Mouse (Mus musculus) limb, embryonic 13.5 days (tissue): ENCODE results near the gene 9530077C05Rik. TPM values are rescaled to one million over a fixed set of nuclear protein-coding genes. Genes with fewer than 3 reads are reported as not detected.

Experiments
- ATAC-seq: fragments of 200-750 bp; cut with Nextera tagmentation; 2 replicates; pipeline ENCODE4 v1.8.0; 2017; ENCODE audit warnings: low read depth, moderate number of reproducible peaks, moderate TSS enrichment; ENCODE audit not compliant: low FRiP score
- H3K27ac ChIP-seq: fragments of 300-500 bp; sonication (generic); 2 replicates; pipeline ENCODE4 v1.5.1; 2015; ENCODE audit warnings: inconsistent platforms, mild to moderate bottlenecking, moderate library complexity
- H3K27me3 ChIP-seq: fragments of 300-500 bp; sonication (generic); 2 replicates; pipeline ENCODE4 v1.6.1; 2015; ENCODE audit warnings: mild to moderate bottlenecking, inconsistent platforms
- H3K36me3 ChIP-seq: fragments of 300-500 bp; sonication (generic); 2 replicates; pipeline ENCODE4 v1.6.1; 2015; ENCODE audit warnings: inconsistent platforms, mild to moderate bottlenecking, moderate library complexity
- H3K4me1 ChIP-seq: fragments of 300-500 bp; sonication (generic); 2 replicates; pipeline ENCODE4 v1.6.1; 2015; ENCODE audit warnings: inconsistent platforms
- H3K4me2 ChIP-seq: fragments of 300-500 bp; sonication (generic); replicated peaks from 2 replicates; pipeline ENCODE4 v1.6.1; 2015; ENCODE audit warnings: inconsistent platforms, mild to moderate bottlenecking, moderate library complexity
- H3K4me3 ChIP-seq: fragments of 300-500 bp; sonication (generic); 2 replicates; pipeline ENCODE4 v1.5.1; 2015; ENCODE audit warnings: moderate library complexity, mild to moderate bottlenecking, inconsistent platforms
- H3K9ac ChIP-seq: fragments of 300-500 bp; sonication (generic); 2 replicates; pipeline ENCODE4 v1.6.1; 2015; ENCODE audit warnings: mild to moderate bottlenecking, inconsistent platforms
- H3K9me3 ChIP-seq: fragments of 300-500 bp; sonication (generic); 2 replicates; pipeline ENCODE4 v1.6.1; 2016; ENCODE audit warnings: inconsistent platforms
- WGBS: fragments of 180-500 bp; shearing (Covaris S2); methylation state at CpG from one replicate; pipeline ENCODE4 v1.1.7; 2015; 5-methylcytosine and 5-hydroxymethylcytosine counted together
- polyA plus RNA-seq: library from polyadenylated mRNA; unstranded; fragments of >200 nt; fragmentation: Nextera tagmentation; extraction: Ambion mirVana; gene quantifications from 2 replicates; pipeline ENCODE4 v1.2.1, GENCODE M21; 2015

9530077C05Rik gene
- polyA plus RNA-seq, 1 experiment from 2014 or later, result 5.8 TPM

DNA sequence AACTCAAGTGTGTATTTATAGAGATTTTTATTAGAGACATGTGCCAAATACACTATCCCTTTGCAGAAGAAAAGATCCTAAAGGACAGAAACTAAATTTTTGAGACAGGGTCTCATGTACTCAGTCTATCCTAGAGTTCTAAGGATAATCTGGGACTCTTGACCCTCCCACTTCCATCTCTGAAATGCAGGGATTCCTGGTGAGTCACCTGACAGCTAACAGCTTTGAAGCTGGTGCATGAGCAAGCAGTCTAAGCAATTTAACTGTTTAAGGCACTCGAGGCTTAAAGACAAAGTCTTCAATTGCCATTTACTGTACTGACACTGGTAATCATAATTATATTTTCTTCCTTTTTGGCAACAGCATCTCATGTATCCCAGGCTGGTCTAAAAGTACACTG, 11.2 kb downstream of the 9530077C05Rik start:
- Histone ChIP-seq H3K9me3 (no peaks in the 10 kb centered on the region), H3K4me3 (no peak overlapping the region), H3K27ac (no peak overlapping the region), H3K4me2 (no peak overlapping the region), H3K9ac (no peak overlapping the region), H3K36me3 (no peaks in the 10 kb centered on the region), H3K27me3 (no peaks in the 10 kb centered on the region), H3K4me1 (no peaks in the 10 kb centered on the region)
- ATAC-seq, result no peak
- WGBS, result 42% methylated on average over 1 of the region's 1 CpGs

DNA sequence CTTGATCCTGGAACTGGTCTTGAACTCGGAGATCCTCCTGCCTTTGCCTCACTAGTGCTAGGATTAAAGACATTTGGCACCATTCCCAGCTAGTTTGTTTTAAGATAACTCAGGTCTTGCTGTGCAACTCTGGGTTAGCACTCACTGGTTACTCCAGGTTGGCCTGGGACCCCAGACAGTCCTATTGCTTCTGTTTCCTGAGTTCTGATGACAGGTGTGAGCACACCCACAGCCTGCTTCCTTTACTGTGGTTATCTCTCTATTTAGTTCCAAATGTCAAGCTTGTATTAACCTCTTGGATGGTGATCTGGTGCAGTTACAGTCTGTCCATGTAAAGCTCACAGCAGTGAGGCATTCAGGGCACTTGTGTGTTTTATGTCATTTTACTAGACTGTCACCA, 12.2 kb downstream of the 9530077C05Rik start:
- Histone ChIP-seq H3K4me3 (no peak overlapping the region), H3K27ac (no peak overlapping the region), H3K27me3 (no peaks in the 10 kb centered on the region), H3K9me3 (no peaks in the 10 kb centered on the region), H3K4me2 (no peak overlapping the region), H3K4me1 (peaks cover 9% of the 10 kb centered on the region), H3K36me3 (no peaks in the 10 kb centered on the region), H3K9ac (no peak overlapping the region)
- no peak for ATAC-seq
- 68% methylated on average over 1 of the region's 1 CpGs for WGBS

DNA sequence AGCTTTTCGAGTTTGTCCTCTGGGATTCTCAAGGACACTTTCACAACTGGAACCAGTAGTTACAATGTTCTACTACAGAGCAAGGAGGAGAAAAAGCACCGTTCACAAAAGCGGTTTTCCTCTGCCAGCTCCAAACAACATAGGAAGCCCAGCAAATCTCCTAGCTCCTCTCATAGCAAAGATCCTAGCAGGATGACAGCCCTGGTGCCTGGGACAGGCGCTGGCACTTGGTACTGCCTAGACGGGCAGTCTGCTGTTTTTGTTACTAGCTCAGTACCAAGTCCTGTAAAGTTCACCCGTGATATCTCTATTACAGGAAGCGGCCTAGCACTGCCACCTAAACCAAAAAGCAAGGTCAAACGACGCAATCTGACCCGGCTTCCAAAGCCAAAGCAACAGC, 12.9 kb downstream of the 9530077C05Rik start:
- Histone ChIP-seq H3K4me1 (peaks cover 16% of the 10 kb centered on the region), H3K36me3 (no peaks in the 10 kb centered on the region), H3K4me2 (no peak overlapping the region), H3K9me3 (no peaks in the 10 kb centered on the region), H3K4me3 (no peak overlapping the region), H3K27me3 (no peaks in the 10 kb centered on the region), H3K27ac (no peak overlapping the region), H3K9ac (no peak overlapping the region)
- no peak for ATAC-seq
- 72% methylated on average over 10 of the region's 10 CpGs for WGBS

DNA sequence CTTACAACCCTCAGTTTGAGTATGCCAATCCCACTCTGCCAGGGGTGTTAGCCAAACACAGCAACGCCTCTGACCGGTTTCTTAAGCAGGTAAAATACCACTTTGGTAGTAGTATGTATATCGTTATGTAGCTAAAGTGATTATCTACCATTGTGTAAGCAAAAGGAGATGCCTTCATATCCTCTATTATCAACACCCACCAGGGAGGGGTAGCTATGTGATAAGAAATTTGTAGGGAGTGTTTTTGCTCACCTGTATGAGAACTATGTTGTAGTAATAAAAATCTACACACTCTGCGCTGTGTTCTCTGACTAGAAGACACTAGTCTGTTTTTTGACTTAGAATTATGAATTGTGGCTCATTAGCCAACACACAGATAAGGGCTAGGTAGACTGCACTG, 13.4 kb downstream of the 9530077C05Rik start:
- no peak overlapping the region for H3K4me2 ChIP-seq
- H3K27me3 ChIP-seq, result no peaks in the 10 kb centered on the region
- no peak overlapping the region for H3K27ac ChIP-seq
- H3K9ac ChIP-seq, result no peak overlapping the region
- H3K4me1 ChIP-seq, result peaks cover 21% of the 10 kb centered on the region
- no peaks in the 10 kb centered on the region for H3K36me3 ChIP-seq
- no peaks in the 10 kb centered on the region for H3K9me3 ChIP-seq
- 93% methylated on average over 4 of the region's 4 CpGs for WGBS
- no peak overlapping the region for H3K4me3 ChIP-seq
- no peak for ATAC-seq

DNA sequence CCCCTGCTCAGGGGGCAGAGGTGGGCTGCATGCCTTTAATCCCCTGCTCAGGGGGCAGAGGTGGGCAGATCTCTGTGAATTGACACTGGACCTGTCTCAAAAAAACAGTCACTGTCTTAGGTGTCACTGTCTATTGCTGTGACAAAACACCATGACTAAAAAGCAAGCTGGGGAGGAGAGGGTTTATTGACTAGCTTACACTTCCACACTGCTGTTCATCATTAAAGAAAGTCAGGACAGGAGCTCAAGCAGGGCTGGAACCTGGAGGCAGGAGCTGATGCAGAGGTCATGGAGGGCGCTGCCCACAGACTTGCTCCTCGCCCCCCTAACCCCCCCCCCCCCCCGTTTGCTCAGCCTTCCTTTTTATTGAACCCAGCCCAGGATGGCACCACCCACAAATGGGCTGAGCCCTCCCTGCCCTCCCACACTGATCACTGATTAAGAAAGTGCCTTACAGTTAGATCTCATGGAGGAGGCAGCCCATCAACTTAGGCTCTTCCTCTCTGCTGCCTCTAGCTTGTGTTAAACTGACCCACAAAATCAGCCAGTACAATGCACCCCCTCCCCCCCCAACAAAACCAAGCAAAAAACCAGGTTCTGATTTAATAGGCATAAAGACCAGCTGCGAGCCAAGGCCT, 16.8 kb downstream of the 9530077C05Rik start:
- Histone ChIP-seq H3K36me3 (no peaks in the 10 kb centered on the region; the same call in 1 of the 2 replicates), H3K9me3 (no peaks in the 10 kb centered on the region), H3K27ac (no peak overlapping the region), H3K4me3 (no peak overlapping the region), H3K4me1 (peaks cover 35% of the 10 kb centered on the region), H3K27me3 (peaks cover 2% of the 10 kb centered on the region; the same call in 1 of the 2 replicates), H3K9ac (no peak overlapping the region), H3K4me2 (no peak overlapping the region)
- 16% methylated on average over 4 of the region's 4 CpGs for WGBS
- peak; percentile 49; the same call in 1 of the 2 replicates for ATAC-seq

DNA sequence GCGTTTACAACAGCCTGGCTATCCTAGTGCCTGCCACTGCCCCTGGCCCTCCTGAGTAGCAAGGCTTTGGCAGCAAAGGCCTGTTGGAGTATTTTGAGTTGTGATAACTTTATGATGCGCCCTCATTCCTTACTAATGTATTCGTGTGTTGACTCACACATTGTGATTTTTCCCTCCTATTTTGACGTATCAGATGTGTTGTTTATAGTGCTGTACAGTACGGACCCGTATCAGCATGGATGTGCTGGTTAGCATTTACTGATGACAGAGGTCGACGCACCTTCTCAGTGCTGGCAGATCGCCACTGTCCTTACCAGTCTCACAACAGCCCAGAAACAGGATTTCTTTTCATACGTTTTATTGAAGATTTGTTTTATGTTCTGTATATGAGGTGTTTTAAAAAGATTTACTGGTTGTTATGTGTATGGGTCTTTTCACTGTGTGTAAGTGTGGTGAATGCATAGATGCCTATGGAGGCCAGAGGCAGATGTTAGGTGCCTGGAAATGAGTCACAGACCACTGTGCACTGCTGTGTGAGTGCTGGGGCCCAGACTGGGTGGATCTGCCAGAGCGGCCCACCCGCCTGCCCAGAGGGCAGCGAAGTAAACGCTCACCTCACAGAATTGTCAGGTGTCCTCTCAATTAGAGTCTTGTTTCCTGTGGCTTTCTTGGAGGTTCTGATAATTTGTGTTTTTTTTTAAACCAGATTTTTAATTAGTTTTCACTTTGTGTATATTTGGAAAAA, 17.5 kb downstream of the 9530077C05Rik start:
- ATAC-seq, result peak; percentile 55; the same call in 1 of the 2 replicates
- peaks cover 35% of the 10 kb centered on the region for H3K4me1 ChIP-seq
- H3K27ac ChIP-seq, result no peak overlapping the region
- H3K4me2 ChIP-seq, result no peak overlapping the region
- H3K4me3 ChIP-seq, result no peak overlapping the region
- H3K9ac ChIP-seq, result no peak overlapping the region
- 45% methylated on average over 14 of the region's 14 CpGs for WGBS
- H3K9me3 ChIP-seq, result no peaks in the 10 kb centered on the region
- H3K36me3 ChIP-seq, result no peaks in the 10 kb centered on the region; the same call in 1 of the 2 replicates
- H3K27me3 ChIP-seq, result peaks cover 2% of the 10 kb centered on the region; the same call in 1 of the 2 replicates

DNA sequence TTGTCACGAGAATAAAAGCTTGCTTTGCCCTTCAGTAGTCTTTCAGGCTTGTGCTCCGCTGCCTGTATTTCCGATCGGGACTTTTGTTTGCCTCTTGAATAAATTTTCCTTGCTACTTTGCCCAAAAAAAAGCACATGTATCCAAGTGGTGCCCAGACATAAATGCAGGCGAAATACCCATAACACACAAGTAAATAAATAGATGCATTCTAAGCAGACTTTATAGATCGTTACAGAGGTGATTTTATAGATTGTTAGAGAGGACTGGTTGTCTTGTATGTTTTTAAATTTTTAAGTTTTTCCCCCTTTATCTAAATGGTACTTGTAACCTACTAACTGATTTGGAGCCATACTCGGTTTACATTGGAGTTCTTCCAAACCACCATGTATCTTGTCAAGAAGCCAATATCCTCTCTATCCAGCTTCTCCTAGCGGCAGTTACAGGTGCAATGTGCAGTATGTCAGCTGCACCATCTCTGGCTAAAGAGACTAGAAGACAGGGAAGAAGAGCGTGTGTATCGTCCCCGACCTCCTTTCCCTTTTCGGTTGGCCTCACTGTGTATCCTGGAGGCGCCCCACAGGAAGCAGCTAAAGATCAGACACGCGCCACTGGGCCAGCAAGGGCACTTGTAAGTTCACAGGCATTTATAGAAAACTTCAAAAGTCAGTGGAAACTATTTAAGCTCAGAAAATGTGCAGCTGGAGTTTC, 18.4 kb downstream of the 9530077C05Rik start:
- no peak overlapping the region for H3K9ac ChIP-seq
- H3K27me3 ChIP-seq, result peaks cover 2% of the 10 kb centered on the region; the same call in 1 of the 2 replicates
- H3K36me3 ChIP-seq, result no peaks in the 10 kb centered on the region; the same call in 1 of the 2 replicates
- H3K27ac ChIP-seq, result 0 out of 2 replicates have a peak overlapping the region, but pooled peaks have one; percentile 44
- peaks cover 35% of the 10 kb centered on the region for H3K4me1 ChIP-seq
- WGBS, result 44% methylated on average over 15 of the region's 15 CpGs
- no peak; the same call in 1 of the 2 replicates for ATAC-seq
- peak overlapping the region; percentile 12; the same call in 1 of the 2 replicates for H3K4me3 ChIP-seq
- H3K4me2 ChIP-seq, result peak overlapping the region; percentile 42
- no peaks in the 10 kb centered on the region for H3K9me3 ChIP-seq

DNA sequence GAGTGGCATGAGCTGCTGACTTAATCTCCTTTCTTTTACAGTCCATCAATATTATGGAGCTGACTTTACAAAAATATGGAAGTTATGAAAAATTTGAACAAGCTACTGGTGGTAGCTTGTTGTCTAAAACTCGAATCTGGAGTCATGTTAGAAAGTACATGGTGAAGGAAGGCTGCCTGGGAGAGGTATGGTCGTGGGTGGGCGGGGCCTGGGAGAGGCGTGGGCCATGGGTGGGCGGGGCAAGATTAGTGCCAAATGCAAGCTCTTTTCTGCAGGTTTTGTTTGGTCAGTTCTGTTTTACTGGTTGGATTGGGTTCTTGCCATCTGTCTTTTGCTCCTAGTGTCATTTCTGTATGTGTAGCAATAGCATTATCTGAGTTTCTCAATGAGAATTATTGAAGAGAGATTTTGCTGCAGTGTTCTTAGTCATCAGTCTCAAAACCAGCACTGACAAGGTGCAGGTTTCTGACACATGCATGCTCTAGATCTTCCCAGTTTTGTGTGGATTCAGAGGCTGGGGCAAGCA, 19.1 kb downstream of the 9530077C05Rik start:
- H3K36me3 ChIP-seq, result no peaks in the 10 kb centered on the region; the same call in none of the 2 replicates
- 26% methylated on average over 5 of the region's 5 CpGs for WGBS

DNA sequence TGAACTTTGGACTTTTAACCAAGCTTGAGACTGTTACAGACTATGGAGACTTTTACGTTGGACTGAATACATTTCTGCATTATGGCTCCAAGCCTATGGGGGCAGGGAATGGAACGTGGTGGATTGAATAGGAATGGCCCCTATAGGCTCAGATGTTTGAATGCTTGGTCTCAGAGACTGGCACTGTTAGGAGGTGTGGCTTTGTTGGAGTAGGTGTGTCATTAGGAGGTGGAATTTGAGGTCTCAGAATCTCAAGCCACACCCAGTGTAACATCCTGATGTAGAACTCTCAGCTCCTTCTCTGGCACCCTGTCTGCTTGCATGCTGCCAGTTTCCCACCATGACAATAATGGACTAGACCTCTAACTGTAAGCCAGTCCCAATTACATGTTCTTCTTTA, 21.9 kb downstream of the 9530077C05Rik start:
- H3K9ac ChIP-seq, result no peak overlapping the region
- peaks cover 2% of the 10 kb centered on the region; the same call in 1 of the 2 replicates for H3K27me3 ChIP-seq
- 80% methylated on average over 2 of the region's 2 CpGs for WGBS
- no peaks in the 10 kb centered on the region; the same call in none of the 2 replicates for H3K36me3 ChIP-seq
- H3K4me2 ChIP-seq, result no peak overlapping the region
- no peaks in the 10 kb centered on the region for H3K9me3 ChIP-seq
- H3K27ac ChIP-seq, result no peak overlapping the region
- no peak for ATAC-seq
- H3K4me1 ChIP-seq, result peaks cover 29% of the 10 kb centered on the region
- H3K4me3 ChIP-seq, result no peak overlapping the region

More for the DNA sequence above, 19.1 kb downstream of the 9530077C05Rik start:
- H3K4me1 ChIP-seq, result peaks cover 35% of the 10 kb centered on the region
- no peak overlapping the region for H3K9ac ChIP-seq
- 0 out of 2 replicates have a peak overlapping the region, but pooled peaks have one; percentile 44 for H3K27ac ChIP-seq
- H3K27me3 ChIP-seq, result peaks cover 2% of the 10 kb centered on the region; the same call in 1 of the 2 replicates
- H3K9me3 ChIP-seq, result no peaks in the 10 kb centered on the region
- ATAC-seq, result no peak
- no peak overlapping the region for H3K4me3 ChIP-seq
- peak overlapping the region; percentile 42 for H3K4me2 ChIP-seq

DNA sequence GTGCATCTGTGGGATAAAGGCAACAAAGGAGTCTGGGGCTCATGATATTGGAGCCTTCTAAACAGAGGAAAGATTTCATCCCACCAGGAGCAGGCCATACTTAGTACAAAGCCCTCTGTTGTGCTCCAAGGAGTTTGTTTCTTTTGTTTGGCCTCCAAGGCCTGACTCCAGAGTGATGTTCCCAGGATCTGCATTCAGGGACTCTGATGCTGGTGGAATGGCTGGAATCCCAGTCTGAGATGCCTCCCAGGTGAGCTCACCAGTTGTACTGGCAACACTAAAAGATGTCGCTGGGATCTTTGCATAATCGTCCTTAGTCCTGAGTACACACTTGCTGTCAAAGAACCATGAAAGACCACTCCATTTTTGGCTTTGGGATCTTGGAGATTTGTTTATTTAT, 22.8 kb downstream of the 9530077C05Rik start:
- no peak for ATAC-seq
- 93% methylated on average over 2 of the region's 2 CpGs for WGBS
- H3K9me3 ChIP-seq, result no peaks in the 10 kb centered on the region
- no peak overlapping the region for H3K4me2 ChIP-seq
- H3K27me3 ChIP-seq, result peaks cover 2% of the 10 kb centered on the region; the same call in 1 of the 2 replicates
- peaks cover 20% of the 10 kb centered on the region for H3K4me1 ChIP-seq
- no peak overlapping the region for H3K4me3 ChIP-seq
- no peak overlapping the region for H3K27ac ChIP-seq
- no peaks in the 10 kb centered on the region; the same call in none of the 2 replicates for H3K36me3 ChIP-seq
- H3K9ac ChIP-seq, result no peak overlapping the region

DNA sequence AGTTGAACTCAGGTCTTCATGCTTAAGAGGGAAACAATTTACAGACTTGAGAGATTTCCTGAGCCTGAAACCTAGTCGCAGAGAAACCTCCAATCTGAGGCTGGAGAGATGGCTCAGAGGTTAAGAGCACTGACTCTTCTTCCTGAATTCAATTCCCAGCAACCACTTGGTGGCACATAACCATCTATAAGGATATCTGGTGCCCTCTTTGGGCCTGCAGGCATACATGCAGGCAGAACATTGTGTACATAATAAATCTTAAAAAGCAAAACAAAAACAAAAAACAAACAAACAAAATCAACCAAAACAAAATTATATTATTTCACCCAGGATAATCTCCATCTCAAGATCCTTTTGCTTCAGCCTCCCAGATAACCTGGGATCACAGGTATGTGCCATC, 27.5 kb downstream of the 9530077C05Rik start:
- ATAC-seq, result no peak
- H3K4me3 ChIP-seq, result no peak overlapping the region
- H3K27ac ChIP-seq, result no peak overlapping the region
- 75% methylated on average over 1 of the region's 1 CpGs for WGBS
- no peaks in the 10 kb centered on the region for H3K9me3 ChIP-seq
- H3K4me2 ChIP-seq, result no peak overlapping the region
- H3K9ac ChIP-seq, result no peak overlapping the region
- H3K36me3 ChIP-seq, result peaks cover 10% of the 10 kb centered on the region; the same call in 1 of the 2 replicates
- H3K27me3 ChIP-seq, result no peaks in the 10 kb centered on the region
- H3K4me1 ChIP-seq, result no peaks in the 10 kb centered on the region
